Mouse (Mus musculus) ES-E14 (cell line): ENCODE data around the gene Sub1.

Source experiments
- CHD2 ChIP-seq: IDR thresholded peaks from 2 replicates; pipeline ENCODE4 v1.6.1; 2014; ENCODE audit warnings: mild to moderate bottlenecking, low read depth, low read length, inconsistent platforms
- MAFK ChIP-seq: IDR thresholded peaks from 2 replicates; pipeline ENCODE4 v1.6.1; 2014; ENCODE audit warnings: mild to moderate bottlenecking, low read depth, low read length, inconsistent platforms; ENCODE audit not compliant: insufficient read depth
- ZC3H11A ChIP-seq: IDR thresholded peaks from 2 replicates; pipeline ENCODE4 v1.6.1; 2012; ENCODE audit warnings: low read depth, mild to moderate bottlenecking, inconsistent platforms, low read length, borderline replicate concordance
- ZNF384 ChIP-seq: IDR thresholded peaks from 2 replicates; pipeline ENCODE4 v1.6.1; 2012; ENCODE audit warnings: low read depth, low read length, inconsistent platforms

DNA sequence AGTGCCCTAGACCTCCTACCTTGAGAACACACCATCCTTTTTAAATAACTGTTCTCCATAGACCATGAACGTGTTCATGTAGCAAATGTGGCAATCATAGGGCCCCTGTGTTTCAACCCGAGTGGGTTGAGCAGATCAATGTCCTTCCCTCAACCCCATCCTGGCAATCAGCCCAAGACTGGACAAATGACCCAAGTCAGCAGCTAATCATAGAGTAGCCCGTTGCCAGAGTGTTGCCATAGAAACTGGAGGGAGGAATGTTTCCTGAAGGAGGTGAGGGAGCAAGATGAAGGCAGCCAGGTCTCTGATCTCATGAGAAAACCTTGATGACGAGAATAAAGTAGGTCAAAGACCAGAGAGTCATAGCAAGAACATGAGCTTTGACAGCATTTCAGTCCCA is 42.6 kb downstream of the Sub1 start:
- no peak for TF ChIP-seq CHD2
- TF ChIP-seq MAFK, result no peak
- TF ChIP-seq ZC3H11A, result no peak
- TF ChIP-seq ZNF384, result no peak
